Mouse (Mus musculus): ENCODE results near the gene Pex16.

The Pex16 gene

GRCm38 (mm10) chr2:92374514-92374913, at the start of gene Pex16, which contains the start of gene Large2:
Gene Pex16, plus strand, starts transcription at chr2:92374676.
Gene Large2, minus strand, starts transcription at chr2:92374869.
- no peak for DNase-seq (ENCODE audit: low spot score)

- DNase-seq (ENCODE audit: low spot score) = no peak
Measured at GRCm38 (mm10) chr2:92325676-92326075, 48.8 kb upstream of the Pex16 start.

- no peak for DNase-seq (ENCODE audit: low spot score)
Measured at GRCm38 (mm10) chr2:92326221-92326620, 48.3 kb upstream of the Pex16 start.

- DNase-seq (ENCODE audit: low spot score) = no peak
Measured at GRCm38 (mm10) chr2:92327601-92328000, 46.9 kb upstream of the Pex16 start.

GRCm38 (mm10) chr2:92328206-92328605, 46.3 kb upstream of the Pex16 start:
- DNase-seq (ENCODE audit: low spot score) = no peak

- DNase-seq (ENCODE audit: low spot score) = no peak
Measured at GRCm38 (mm10) chr2:92330840-92331239, 43.6 kb upstream of the Pex16 start.

GRCm38 (mm10) chr2:92331410-92331809, 43.1 kb upstream of the Pex16 start:
- DNase-seq (ENCODE audit: low spot score) = no peak

GRCm38 (mm10) chr2:92331871-92332270, 42.6 kb upstream of the Pex16 start:
- no peak for DNase-seq (ENCODE audit: low spot score)

GRCm38 (mm10) chr2:92342418-92342817, 32.1 kb upstream of the Pex16 start:
- DNase-seq (ENCODE audit: low spot score) = no peak

GRCm38 (mm10) chr2:92347191-92347590, 27.3 kb upstream of the Pex16 start:
- DNase-seq (ENCODE audit: low spot score) = no peak

GRCm38 (mm10) chr2:92349589-92350425, 24.7 kb upstream of the Pex16 start:
- no peak for DNase-seq (ENCODE audit: low spot score)

GRCm38 (mm10) chr2:92350686-92351085, 23.8 kb upstream of the Pex16 start:
- DNase-seq (ENCODE audit: low spot score) = no peak

GRCm38 (mm10) chr2:92353402-92353801, 21.1 kb upstream of the Pex16 start:
- no peak for DNase-seq (ENCODE audit: low spot score)

GRCm38 (mm10) chr2:92354224-92354623, 20.3 kb upstream of the Pex16 start:
- no peak for DNase-seq (ENCODE audit: low spot score)

GRCm38 (mm10) chr2:92359301-92359700, 15.2 kb upstream of the Pex16 start:
- no peak for DNase-seq (ENCODE audit: low spot score)

GRCm38 (mm10) chr2:92360186-92360823, 14.2 kb upstream of the Pex16 start:
- DNase-seq (ENCODE audit: low spot score) = no peak

- no peak for DNase-seq (ENCODE audit: low spot score)
Measured at GRCm38 (mm10) chr2:92360893-92361292, 13.6 kb upstream of the Pex16 start.

GRCm38 (mm10) chr2:92361795-92362194, 12.7 kb upstream of the Pex16 start:
- no peak for DNase-seq (ENCODE audit: low spot score)

GRCm38 (mm10) chr2:92362571-92363228, 11.8 kb upstream of the Pex16 start:
- DNase-seq (ENCODE audit: low spot score) = no peak

- no peak for DNase-seq (ENCODE audit: low spot score)
Measured at GRCm38 (mm10) chr2:92364086-92364485, 10.4 kb upstream of the Pex16 start.

GRCm38 (mm10) chr2:92365568-92365967, 8.9 kb upstream of the Pex16 start:
- no peak for DNase-seq (ENCODE audit: low spot score)

- DNase-seq (ENCODE audit: low spot score) = no peak
Measured at GRCm38 (mm10) chr2:92367383-92368029, 7.0 kb upstream of the Pex16 start.
